Mouse (Mus musculus): ENCODE data around the gene Gm49352. TPM values are rescaled to one million over a fixed set of nuclear protein-coding genes. Genes with fewer than 3 reads are reported as not detected.
"Not testable (repeated sequence)": the region's sequence is repeated elsewhere in the genome, so short reads cannot be mapped to it uniquely, and the experiment has no call there.

Gm49352 gene
- not detected in 2 replicates for polyA plus RNA-seq (2015; fragmentation: Nextera tagmentation; extraction: Ambion mirVana)

GRCm38 (mm10) chr13:61568074-61568473 lies at the start of gene Gm49352:
TSS of gene Gm49352 (minus strand) at chr13:61568174.
- H3K27me3 ChIP-seq; H3K4me3 ChIP-seq; H3K4me2 ChIP-seq; H3K9ac ChIP-seq; H3K36me3 ChIP-seq (ENCODE audit: poor library complexity, severe bottlenecking); H3K4me1 ChIP-seq; H3K27ac ChIP-seq; ATAC-seq: not testable (repeated sequence)
- 34% methylated on average over 1 of the region's 1 CpGs for WGBS
- H3K9me3 ChIP-seq (replicated peaks) = peaks cover 28% of the 10 kb centered on the region

GRCm38 (mm10) chr13:61570027-61570426 lies 2.1 kb upstream of the Gm49352 start, which contains the start of gene Cts3:
TSS of gene Cts3 (minus strand) at chr13:61570127.
- Histone ChIP-seq H3K9me3 (replicated peaks) (peaks cover 40% of the 10 kb centered on the region), H3K9ac (no peak within 1 kb of the TSS), H3K4me2 (no peak within 1 kb of the TSS), H3K36me3 (ENCODE audit: poor library complexity, severe bottlenecking) (no peaks in the 10 kb centered on the region), H3K4me1 (no peaks in the 10 kb centered on the region), H3K27me3 (no peaks in the 10 kb centered on the region), H3K27ac (no peak within 1 kb of the TSS), H3K4me3 (no peak within 1 kb of the TSS)
- ATAC-seq = no peak

- no peaks in the 10 kb centered on the region for H3K36me3 ChIP-seq (ENCODE audit: poor library complexity, severe bottlenecking)
- ATAC-seq = no peak
- WGBS = 70% methylated on average over 4 of the region's 4 CpGs
These were observed 26.3 kb downstream of the Gm49352 start, which contains the start of gene Ctsm for GRCm38 (mm10) chr13:61541631-61542030. TSS of gene Ctsm (minus strand) at chr13:61541839.

More at GRCm38 (mm10) chr13:61541631-61542030, 26.3 kb downstream of the Gm49352 start, which contains the start of gene Ctsm:
- peaks cover 46% of the 10 kb centered on the region for H3K9me3 ChIP-seq (replicated peaks)
- H3K4me1 ChIP-seq = no peaks in the 10 kb centered on the region
- no peak within 1 kb of the TSS for H3K4me2 ChIP-seq
- no peak within 1 kb of the TSS for H3K9ac ChIP-seq
- no peak within 1 kb of the TSS for H3K27ac ChIP-seq
- no peaks in the 10 kb centered on the region for H3K27me3 ChIP-seq
- H3K4me3 ChIP-seq = no peak within 1 kb of the TSS

Other genes with a start within 250 kb of the Gm49352 start
- gene Cts7, start 210.0 kb downstream of the Gm49352 start, polyA plus RNA-seq (2015; fragmentation: Nextera tagmentation; extraction: Ambion mirVana) = not detected in 2 replicates
- not detected in 2 replicates for gene Ctsm, start 26.3 kb downstream of the Gm49352 start, polyA plus RNA-seq (2015; fragmentation: Nextera tagmentation; extraction: Ambion mirVana)
- gene Cts3, start 2.0 kb upstream of the Gm49352 start, polyA plus RNA-seq (2015; fragmentation: Nextera tagmentation; extraction: Ambion mirVana) = not detected in 2 replicates